Mouse (Mus musculus) embryonic fibroblast, embryonic 13.5 days (primary cell): ENCODE data around the gene Utf1. TPM values are rescaled to one million over a fixed set of nuclear protein-coding genes. Genes with fewer than 3 reads are reported as not detected.

ENCODE experiments used
- H3K27ac ChIP-seq: 2 replicates; pipeline ENCODE4 v1.5.1; 2012; ENCODE audit warnings: low read length, control low read depth, inconsistent platforms; ENCODE audit not compliant: insufficient read depth
- H3K4me1 ChIP-seq: 2 replicates; pipeline ENCODE4 v1.6.1; 2011; ENCODE audit warnings: low read length; ENCODE audit not compliant: control insufficient read depth, insufficient read depth
- H3K4me3 ChIP-seq: 2 replicates; pipeline ENCODE4 v1.5.1; 2011; ENCODE audit warnings: mild to moderate bottlenecking, control low read depth, low read length; ENCODE audit not compliant: insufficient read depth
- CTCF ChIP-seq: IDR thresholded peaks from 2 replicates; pipeline ENCODE4 v1.5.1; 2011; ENCODE audit warnings: mild to moderate bottlenecking, control low read depth, low read length, moderate library complexity, borderline replicate concordance; ENCODE audit not compliant: insufficient read depth
- POLR2A ChIP-seq: IDR thresholded peaks from 2 replicates; pipeline ENCODE4 v1.6.1; 2011; ENCODE audit warnings: low read depth, mild to moderate bottlenecking, control low read depth, low read length, moderate library complexity
- polyA plus RNA-seq: library from polyadenylated mRNA; stranded (reverse); fragments of >200 nt; gene quantifications from 2 replicates; pipeline ENCODE4 v1.2.4, GENCODE M21; 2011; ENCODE audit warnings: low read depth; ENCODE audit not compliant: missing spikeins, insufficient read length

The Utf1 gene
- polyA plus RNA-seq, 1 experiment = not detected

DNA sequence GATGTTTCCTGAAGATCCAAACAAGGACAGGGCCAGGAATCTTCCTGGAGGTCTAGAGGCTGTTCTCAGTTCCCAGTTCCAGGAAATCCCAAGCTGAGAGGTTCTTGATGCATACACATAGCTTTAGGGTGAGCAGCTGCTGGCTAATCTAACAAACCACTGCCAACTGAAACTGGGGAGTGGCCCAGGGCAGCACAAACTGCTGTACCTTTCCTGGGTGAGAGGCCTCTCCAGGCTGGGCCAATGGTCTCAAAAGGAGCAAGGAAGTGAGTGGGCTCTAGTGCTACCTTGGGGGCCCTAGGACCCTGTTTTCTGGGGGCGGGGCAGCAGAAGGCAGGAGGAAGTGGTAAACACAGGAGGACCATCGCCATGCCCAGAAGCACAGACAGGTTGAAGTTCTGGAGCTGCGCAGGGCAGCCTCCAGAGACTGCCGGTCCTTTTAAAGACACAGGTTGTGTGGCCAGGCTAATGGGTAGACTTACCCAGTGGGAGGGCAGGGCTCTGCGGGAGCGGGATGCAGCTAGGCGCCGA lies 47.3 kb downstream of the Utf1 start:
- TF ChIP-seq CTCF (no peak), POLR2A (no peak)
- Histone ChIP-seq H3K27ac (no peak overlapping the region), H3K4me3 (no peak overlapping the region), H3K4me1 (peaks cover 7% of the 10 kb centered on the region)

DNA sequence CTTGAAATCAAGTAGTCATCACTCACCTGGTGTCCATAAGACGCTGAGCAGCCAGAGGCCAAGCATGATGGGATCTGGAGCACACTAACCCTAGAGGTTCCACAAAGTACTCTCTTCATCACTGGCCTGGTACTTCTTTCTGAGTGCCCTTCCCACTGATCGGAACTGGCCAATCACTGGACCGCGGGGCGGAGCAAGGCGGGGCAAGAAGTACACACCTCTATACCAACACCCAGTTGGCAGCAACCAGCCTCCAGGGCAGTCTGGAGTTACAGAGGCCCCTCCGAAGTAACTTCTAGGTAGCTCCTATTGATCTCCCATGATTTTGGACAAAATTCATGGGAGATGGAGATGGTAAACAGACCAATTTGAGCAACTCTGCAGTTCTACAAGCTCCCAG lies 48.8 kb downstream of the Utf1 start, which contains the start of gene Adam8:
Adam8 (minus strand) TSS at position 157 of the 400 bp plus-strand sequence.
- Histone ChIP-seq H3K27ac (no peak within 1 kb of the TSS), H3K4me1 (peaks cover 7% of the 10 kb centered on the region), H3K4me3 (no peak within 1 kb of the TSS)
- no peak for TF ChIP-seq CTCF
- TF ChIP-seq POLR2A = no peak

DNA sequence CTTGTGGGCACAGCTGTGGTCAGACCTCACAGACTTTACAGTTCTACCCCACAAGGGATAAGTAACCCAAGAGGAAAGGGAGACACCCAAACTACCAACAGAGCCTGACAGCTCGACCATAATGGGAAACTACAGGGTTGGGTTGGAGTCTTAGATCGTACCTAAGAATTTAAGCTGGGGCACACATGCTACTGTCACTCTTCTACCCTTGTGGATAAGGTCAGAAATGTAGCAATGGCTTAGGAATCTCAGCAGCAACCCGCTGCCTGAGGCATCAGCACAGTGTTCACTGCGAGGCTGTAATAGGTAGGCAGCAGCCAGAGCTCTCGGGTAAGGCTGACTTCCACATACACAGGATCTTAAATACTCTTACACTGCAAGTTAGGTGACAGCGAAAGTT lies 49.9 kb downstream of the Utf1 start:
- Histone ChIP-seq H3K4me3 (no peak overlapping the region), H3K27ac (no peak overlapping the region), H3K4me1 (peaks cover 7% of the 10 kb centered on the region)
- TF ChIP-seq CTCF (no peak), POLR2A (no peak)

DNA sequence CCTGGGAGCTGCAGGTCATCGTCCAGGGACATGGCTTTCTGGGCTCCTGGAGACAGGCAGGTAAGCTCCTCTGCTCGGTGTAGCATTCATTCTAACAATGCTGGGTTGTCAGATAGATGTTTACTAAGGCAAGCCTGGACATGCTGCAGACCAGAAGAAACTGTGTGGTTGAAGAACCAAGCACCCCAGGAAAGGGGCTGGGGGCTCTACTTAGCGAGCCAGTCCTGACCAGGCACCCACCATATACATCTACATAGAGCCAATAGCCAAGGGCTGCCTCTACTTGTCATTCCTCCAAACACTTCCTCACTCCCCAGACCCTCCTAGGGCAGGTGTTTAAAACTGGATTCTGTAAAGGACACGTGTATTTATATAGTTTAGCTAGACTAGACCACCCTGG lies 50.6 kb downstream of the Utf1 start:
- TF ChIP-seq CTCF (no peak), POLR2A (no peak)
- no peak overlapping the region for H3K27ac ChIP-seq
- H3K4me3 ChIP-seq = no peak overlapping the region
- peaks cover 7% of the 10 kb centered on the region for H3K4me1 ChIP-seq

DNA sequence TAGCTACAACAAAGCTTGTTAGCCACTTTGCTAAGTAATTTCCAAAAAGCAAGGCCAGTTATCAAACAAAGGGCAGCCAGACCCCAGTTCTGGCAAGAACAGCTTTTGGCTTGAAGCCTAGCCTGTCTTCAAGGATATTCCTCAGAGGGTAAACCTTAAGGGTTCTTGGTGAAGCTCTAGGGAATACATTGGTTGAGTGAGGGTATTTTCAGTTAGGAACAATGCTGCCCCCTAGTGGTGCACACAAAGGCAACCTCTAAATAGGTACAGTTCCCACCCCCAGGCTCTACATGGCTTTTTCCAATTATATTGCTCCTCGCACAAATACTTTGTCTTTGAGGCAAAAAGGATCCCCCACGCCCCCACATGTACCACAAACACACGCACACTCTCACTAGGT lies 51.1 kb downstream of the Utf1 start:
- Histone ChIP-seq H3K4me1 (peaks cover 7% of the 10 kb centered on the region), H3K27ac (no peak overlapping the region)
- TF ChIP-seq POLR2A (no peak), CTCF (0 out of 2 replicates have a peak, but pooled peaks have one; percentile 11)

More for the DNA sequence above, 51.1 kb downstream of the Utf1 start:
- no peak overlapping the region for H3K4me3 ChIP-seq

Other genes with a start within 250 kb of the Utf1 start
- 1.0 and 1.3 TPM in 2 replicates for gene Adgra1, start 109.6 kb upstream of the Utf1 start, polyA plus RNA-seq
- not detected in 2 replicates for gene Kndc1, start 49.1 kb upstream of the Utf1 start, polyA plus RNA-seq
- gene 6430531B16Rik, start 35.0 kb downstream of the Utf1 start, polyA plus RNA-seq = not detected in 2 replicates
- 9.0 and 17.4 TPM in 2 replicates for gene Adam8, start 48.8 kb downstream of the Utf1 start, polyA plus RNA-seq
- 19.8 and 21.0 TPM in 2 replicates for gene Zfp511, start 92.6 kb downstream of the Utf1 start, polyA plus RNA-seq
- gene Tubgcp2, start 92.9 kb downstream of the Utf1 start, polyA plus RNA-seq = 29.9 and 38.5 TPM in 2 replicates
- gene Msx3, start 105.3 kb downstream of the Utf1 start, polyA plus RNA-seq = not detected in 2 replicates
- not detected in 2 replicates for gene Caly, start 138.8 kb downstream of the Utf1 start, polyA plus RNA-seq
- not detected in 2 replicates for gene Prap1, start 149.6 kb downstream of the Utf1 start, polyA plus RNA-seq
- gene Fuom, start 158.7 kb downstream of the Utf1 start, polyA plus RNA-seq = 15.1 and 29.3 TPM in 2 replicates
- 8.9 and 9.8 TPM in 2 replicates for gene Paox, start 172.0 kb downstream of the Utf1 start, polyA plus RNA-seq
- 85.2 and 95.9 TPM in 2 replicates for gene Echs1, start 172.7 kb downstream of the Utf1 start, polyA plus RNA-seq
- 18.0 and 19.7 TPM in 2 replicates for gene Mtg1, start 193.8 kb downstream of the Utf1 start, polyA plus RNA-seq
- gene Sprn, start 211.1 kb downstream of the Utf1 start, polyA plus RNA-seq = 0.16 TPM in 1 of 2 replicates, not detected in the other
- not detected in 2 replicates for gene Olfr522, start 221.0 kb downstream of the Utf1 start, polyA plus RNA-seq
- not detected in 2 replicates for gene Olfr523, start 229.4 kb downstream of the Utf1 start, polyA plus RNA-seq